Comparison of ENCODE assay signal across 13 mouse cellular contexts in genomic region chr7:133775179-133775578, GRCm38 (mm10). TPM values are rescaled to one million over a fixed set of nuclear protein-coding genes. Genes with fewer than 3 reads are reported as not detected.
DNase-seq lines count a peak whose midpoint lies in the region; ATAC-seq lines count a peak whose summit lies in the region.
"Had no signal": no experiment of that assay in that cellular context is flagged by ENCODE, and none has a peak within 500 bp of the region (broad histone marks: within the 10 kb centered on the region; RNA-seq: fewer than 3 reads in every experiment).

No protein-coding gene starts in this region.

- no peak for DNase-seq in heart, postnatal 10 days
- peak; percentile 63 for DNase-seq in MN1 (ENCODE audit: low spot score)
- no peak for DNase-seq in spleen, postnatal 10 days (ENCODE audit: low spot score in 2 of 2)
- no peak for DNase-seq in ovary, postnatal 14 days (ENCODE audit: low spot score)
- no peak for DNase-seq in kidney, adult 9 months
- DNase-seq: cerebellum, adult 11 months; spleen, adult 18-20 months had no signal

- intact Hi-C loops in heart, postnatal 10 days (cut with DNase I), result no loop called here

- H3K9ac ChIP-seq in heart, embryonic 15.5 days, result no peak overlapping the region
- no peak overlapping the region for H3K9ac ChIP-seq in embryonic facial prominence, embryonic 13.5 days
- H3K9ac ChIP-seq in liver, embryonic 15.5 days, result no peak overlapping the region

- H3K36me3 ChIP-seq in heart, embryonic 15.5 days, result no peaks in the 10 kb centered on the region
- no peaks in the 10 kb centered on the region for H3K36me3 ChIP-seq in embryonic facial prominence, embryonic 13.5 days
- H3K36me3 ChIP-seq in liver, embryonic 15.5 days (replicated peaks), result no peaks in the 10 kb centered on the region
- H3K36me3 ChIP-seq: G1E had no signal

- peak overlapping the region; percentile 83 for H3K4me2 ChIP-seq in heart, embryonic 15.5 days
- peak overlapping the region; percentile 76; the same call in 1 of the 2 replicates for H3K4me2 ChIP-seq in embryonic facial prominence, embryonic 13.5 days
- H3K4me2 ChIP-seq in liver, embryonic 15.5 days, result peak overlapping the region; percentile 93

- no peaks in the 10 kb centered on the region for H3K9me3 ChIP-seq in heart, embryonic 15.5 days (replicated peaks)
- H3K9me3 ChIP-seq in embryonic facial prominence, embryonic 13.5 days, result no peaks in the 10 kb centered on the region
- H3K9me3 ChIP-seq in liver, embryonic 15.5 days (replicated peaks), result no peaks in the 10 kb centered on the region
- H3K9me3 ChIP-seq: G1E; megakaryocyte, embryonic 14.5 days had no signal

- no peak overlapping the region for H3K27ac ChIP-seq in heart, embryonic 15.5 days
- H3K27ac ChIP-seq in embryonic facial prominence, embryonic 13.5 days, result no peak overlapping the region
- no peak overlapping the region for H3K27ac ChIP-seq in liver, embryonic 15.5 days (replicated peaks)

- no peaks in the 10 kb centered on the region for H3K27me3 ChIP-seq in heart, embryonic 15.5 days
- peaks cover 10% of the 10 kb centered on the region; the same call in 1 of the 2 replicates for H3K27me3 ChIP-seq in embryonic facial prominence, embryonic 13.5 days
- H3K27me3 ChIP-seq in liver, embryonic 15.5 days, result no peaks in the 10 kb centered on the region

- no peak for ATAC-seq in heart, embryonic 15.5 days (replicated peaks; ENCODE audit: insufficient number of reproducible peaks, insufficient read depth, low FRiP score, low read depth)
- ATAC-seq in embryonic facial prominence, embryonic 13.5 days (ENCODE audit: insufficient number of reproducible peaks, insufficient read depth, low FRiP score, low TSS enrichment, low read depth), result no peak
- no peak for ATAC-seq in liver, embryonic 15.5 days (ENCODE audit: insufficient read depth)

- 58% methylated on average over 5 of the region's 5 CpGs for WGBS in heart, embryonic 15.5 days
- WGBS in embryonic facial prominence, embryonic 13.5 days, result 70% methylated on average over 5 of the region's 5 CpGs
- WGBS in liver, embryonic 15.5 days (ENCODE audit: insufficient replicate concordance), result 52% methylated on average over 5 of the region's 5 CpGs

- peaks cover 19% of the 10 kb centered on the region for H3K4me1 ChIP-seq in heart, embryonic 15.5 days (replicated peaks)
- peaks cover 13% of the 10 kb centered on the region for H3K4me1 ChIP-seq in embryonic facial prominence, embryonic 13.5 days
- peaks cover 25% of the 10 kb centered on the region for H3K4me1 ChIP-seq in liver, embryonic 15.5 days (replicated peaks)

- no peak overlapping the region for H3K4me3 ChIP-seq in heart, embryonic 15.5 days
- no peak overlapping the region for H3K4me3 ChIP-seq in embryonic facial prominence, embryonic 13.5 days
- peak overlapping the region; percentile 90; the same call in 1 of the 2 replicates for H3K4me3 ChIP-seq in liver, embryonic 15.5 days (replicated peaks)

RNA-seq across cellular contexts. Expression of gene Fank1, which starts 1.5 kb away (rescaled TPM):
- 0.18 and 0.19 TPM in 2 replicates for polyA plus RNA-seq in heart, embryonic 15.5 days (2015; fragmentation: Nextera tagmentation; extraction: Ambion mirVana)
- not detected for total RNA-seq in heart, postnatal 10 days (2021)
- polyA plus RNA-seq in embryonic facial prominence, embryonic 13.5 days (2015; fragmentation: Nextera tagmentation; extraction: Ambion mirVana), result 0.20 and 1.2 TPM in 2 replicates
- polyA plus RNA-seq in liver, embryonic 15.5 days (2015; fragmentation: Nextera tagmentation; extraction: Ambion mirVana), result not detected in 2 replicates
- total RNA-seq: G1E; granulocyte monocyte progenitor cell, adult 5-6 weeks had no signal
- polyA plus RNA-seq: G1E had no signal

RNA-seq across cellular contexts. Expression of gene Dhx32, which starts 7.3 kb away (rescaled TPM):
- 30.4 and 31.3 TPM in 2 replicates for polyA plus RNA-seq in heart, embryonic 15.5 days (2015; fragmentation: Nextera tagmentation; extraction: Ambion mirVana)
- total RNA-seq in heart, postnatal 10 days (2021), result 10 to 100 TPM; 41.7 to 44.0 TPM
- polyA plus RNA-seq in embryonic facial prominence, embryonic 13.5 days (2015; fragmentation: Nextera tagmentation; extraction: Ambion mirVana), result 15.6 and 16.4 TPM in 2 replicates
- 10.7 and 11.2 TPM in 2 replicates for polyA plus RNA-seq in liver, embryonic 15.5 days (2015; fragmentation: Nextera tagmentation; extraction: Ambion mirVana)
